Mouse (Mus musculus): ENCODE results near the gene Qrich2.

DNA sequence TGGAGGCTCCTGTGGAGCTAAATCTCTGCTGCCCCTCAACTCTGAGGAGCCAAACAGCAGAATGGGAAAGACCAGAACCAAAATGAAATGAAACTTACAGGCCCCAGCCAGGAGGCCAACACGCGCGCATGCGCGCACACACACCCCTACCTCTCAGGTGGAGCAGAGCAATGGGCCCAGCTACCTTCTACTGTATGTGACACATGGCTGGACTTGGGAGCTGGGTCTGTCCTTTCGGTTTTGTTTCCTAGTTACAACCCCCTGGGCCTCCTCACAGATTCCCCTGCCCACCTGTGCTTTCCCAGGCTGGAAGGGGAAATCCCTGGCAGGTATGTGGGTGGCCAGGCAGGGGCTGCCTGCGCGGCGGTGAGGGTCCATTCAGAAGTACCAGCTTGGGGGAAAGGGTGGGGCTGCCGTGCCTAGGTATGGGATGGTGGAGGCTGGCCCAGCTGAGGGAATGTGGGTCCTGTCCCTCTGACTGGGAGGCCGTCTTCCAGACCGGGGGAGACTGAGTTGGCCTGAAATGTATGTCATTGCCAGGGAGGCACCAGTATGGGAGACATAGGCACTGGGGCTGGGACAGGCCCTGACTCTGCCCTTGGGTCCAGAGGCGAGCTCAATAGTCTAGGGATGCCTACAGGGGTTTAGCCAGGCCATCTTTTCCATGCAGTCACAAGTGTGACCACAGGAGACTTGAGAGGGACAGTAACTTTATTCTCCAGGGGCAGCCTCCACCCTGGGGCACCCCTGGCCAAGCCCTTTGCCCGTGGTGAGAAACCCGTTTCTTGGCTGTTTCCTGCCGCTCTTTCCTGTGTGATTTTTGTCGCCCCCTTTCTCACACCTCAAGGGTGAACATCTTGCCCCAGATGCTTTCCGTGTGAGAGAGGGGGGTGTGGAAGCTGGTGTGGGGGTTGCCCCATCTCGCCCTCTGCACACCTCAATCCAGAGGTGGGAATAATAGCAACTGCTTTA, 26.5 kb downstream of the Qrich2 start:
- TF ChIP-seq CTCF (IDR thresholded peaks at IDR 0.05; ENCODE audit: insufficient read depth, low read depth, low read length) (no peak), POLR2A (IDR thresholded peaks at IDR 0.05; ENCODE audit: insufficient read depth, low read depth, low read length) (no peak)

All from olfactory bulb, adult 2 months (tissue).